Mouse (Mus musculus) layer of hippocampus, adult 2 months (tissue): ENCODE results near the gene Fam71b. TPM values are rescaled to one million over a fixed set of nuclear protein-coding genes. Genes with fewer than 3 reads are reported as not detected.
A peak's percentile ranks its signal among the peaks of the same experiment; 100 is the strongest.

Source experiments
- DNase-seq, 2 experiments: peaks; one replicate each; pipeline ENCODE4 v3.0.0; 2022; ENCODE audit warnings: low spot score in 2 of 2
- H3K27ac ChIP-seq: fragments of 200-600 bp; 2 replicates; pipeline ENCODE4 v1.8.1; 2022
- H3K4me3 ChIP-seq: fragments of 200-600 bp; 2 replicates; pipeline ENCODE4 v1.8.1; 2022; ENCODE audit warnings: mild to moderate bottlenecking
- CTCF ChIP-seq: fragments of 200-600 bp; conservative IDR thresholded peaks from 2 replicates; pipeline ENCODE4 v1.8.1; 2022; ENCODE audit warnings: antibody characterized with exemption, mild to moderate bottlenecking, moderate library complexity
- total RNA-seq, 2 experiments: library from RNA; stranded (reverse); gene quantifications; 2 replicates each; pipeline ENCODE4 v1.2.3; 2021

Fam71b gene
- total RNA-seq, 2 experiments from 2014 or later: not detected

GRCm38 (mm10) chr11:46447644-46448484, 51.5 kb downstream of the Fam71b start:
- TF ChIP-seq CTCF: peak; percentile 32
- DNase-seq: no peak
- no peak overlapping the region for H3K4me3 ChIP-seq
- no peak overlapping the region for H3K27ac ChIP-seq

GRCm38 (mm10) chr11:46449461-46450080, 53.2 kb downstream of the Fam71b start:
- no peak for TF ChIP-seq CTCF
- DNase-seq: no peak
- H3K27ac ChIP-seq: no peak overlapping the region

GRCm38 (mm10) chr11:46454453-46455045, 58.2 kb downstream of the Fam71b start, which contains the start of gene Havcr2:
Gene Havcr2 (plus strand): TSS chr11:46454935.
- Histone ChIP-seq H3K4me3 (no peak within 1 kb of the TSS), H3K27ac (no peak within 1 kb of the TSS)
- no peak for DNase-seq
- no peak for TF ChIP-seq CTCF

More at GRCm38 (mm10) chr11:46449461-46450080, 53.2 kb downstream of the Fam71b start:
- H3K4me3 ChIP-seq: no peak overlapping the region

Other genes with a start within 250 kb of the Fam71b start
- 1 to 10 TPM; 1.3 to 1.7 TPM for gene Nipal4, start 230.1 kb upstream of the Fam71b start, total RNA-seq
- 1 to 10 TPM in 1 of 2 experiments, under 1 TPM in 1; 0.72 to 1.0 TPM for gene Fndc9, start 161.0 kb upstream of the Fam71b start, total RNA-seq
- 100 to 1,000 TPM; 530 to 540 TPM for gene Cyfip2, start 83.7 kb upstream of the Fam71b start, total RNA-seq
- under 1 TPM; 0.27 to 0.38 TPM for gene Itk, start 7.0 kb upstream of the Fam71b start, total RNA-seq
- 10 to 100 TPM; 34.4 to 36.1 TPM for gene Med7, start 40.4 kb downstream of the Fam71b start, total RNA-seq
- gene Havcr2, start 58.4 kb downstream of the Fam71b start, total RNA-seq: 1 to 10 TPM; 2.2 to 2.8 TPM
- not detected for gene Gm12169, start 127.7 kb downstream of the Fam71b start, total RNA-seq
- gene BC053393, start 175.0 kb downstream of the Fam71b start, total RNA-seq: not detected
- gene Dppa1, start 232.7 kb downstream of the Fam71b start, total RNA-seq: not detected